Mouse (Mus musculus): ENCODE measurements around the gene Ankmy1. TPM values are rescaled to one million over a fixed set of nuclear protein-coding genes. Genes with fewer than 3 reads are reported as not detected.

The Ankmy1 gene
- polyA plus RNA-seq, 1 experiment, result not detected

- H3K4me3 ChIP-seq (ENCODE audit: insufficient read depth, low read length), result peak within 1 kb of the TSS; percentile 71
- peak; percentile 19; the same call in 1 of the 2 replicates for TF ChIP-seq CTCF (IDR thresholded peaks at IDR 0.05; ENCODE audit: low read depth, low read length)
- no peak for TF ChIP-seq POLR2A (IDR thresholded peaks at IDR 0.05; ENCODE audit: borderline replicate concordance, low read depth, low read length)
- H3K4me1 ChIP-seq (ENCODE audit: control insufficient read depth, insufficient read depth, low read length), result peaks cover 26% of the 10 kb centered on the region
- H3K27ac ChIP-seq (ENCODE audit: insufficient read depth, low read depth, low read length), result peak within 1 kb of the TSS; percentile 23
Measured at GRCm38 (mm10) chr1:92906779-92907631, 4.3 kb upstream of the Ankmy1 start, which contains the start of gene Dusp28. Gene Dusp28 (plus strand): TSS chr1:92906981.

- no peak overlapping the region for H3K4me3 ChIP-seq (ENCODE audit: insufficient read depth, low read length)
- no peak overlapping the region for H3K27ac ChIP-seq (ENCODE audit: insufficient read depth, low read depth, low read length)
- TF ChIP-seq POLR2A (IDR thresholded peaks at IDR 0.05; ENCODE audit: borderline replicate concordance, low read depth, low read length) (no peak), CTCF (IDR thresholded peaks at IDR 0.05; ENCODE audit: low read depth, low read length) (no peak)
- H3K4me1 ChIP-seq (ENCODE audit: control insufficient read depth, insufficient read depth, low read length), result peaks cover 26% of the 10 kb centered on the region
Measured at GRCm38 (mm10) chr1:92905703-92906310, 3.1 kb upstream of the Ankmy1 start.

GRCm38 (mm10) chr1:92903627-92904026 is 921 bp upstream of the Ankmy1 start:
- TF ChIP-seq CTCF (IDR thresholded peaks at IDR 0.05; ENCODE audit: low read depth, low read length) (no peak), POLR2A (IDR thresholded peaks at IDR 0.05; ENCODE audit: borderline replicate concordance, low read depth, low read length) (no peak)
- peaks cover 17% of the 10 kb centered on the region for H3K4me1 ChIP-seq (ENCODE audit: control insufficient read depth, insufficient read depth, low read length)
- no peak overlapping the region for H3K27ac ChIP-seq (ENCODE audit: insufficient read depth, low read depth, low read length)
- no peak overlapping the region for H3K4me3 ChIP-seq (ENCODE audit: insufficient read depth, low read length)

GRCm38 (mm10) chr1:92895089-92895488 is 7.6 kb downstream of the Ankmy1 start:
- Histone ChIP-seq H3K4me3 (ENCODE audit: insufficient read depth, low read length) (no peak overlapping the region), H3K4me1 (ENCODE audit: control insufficient read depth, insufficient read depth, low read length) (no peaks in the 10 kb centered on the region)
- TF ChIP-seq POLR2A (IDR thresholded peaks at IDR 0.05; ENCODE audit: borderline replicate concordance, low read depth, low read length) (no peak), CTCF (IDR thresholded peaks at IDR 0.05; ENCODE audit: low read depth, low read length) (peak; percentile 85)

GRCm38 (mm10) chr1:92893896-92894295 is 8.8 kb downstream of the Ankmy1 start:
- H3K4me3 ChIP-seq (ENCODE audit: insufficient read depth, low read length), result no peak overlapping the region
- H3K4me1 ChIP-seq (ENCODE audit: control insufficient read depth, insufficient read depth, low read length), result no peaks in the 10 kb centered on the region
- H3K27ac ChIP-seq (ENCODE audit: insufficient read depth, low read depth, low read length), result no peak overlapping the region
- TF ChIP-seq CTCF (IDR thresholded peaks at IDR 0.05; ENCODE audit: low read depth, low read length) (no peak), POLR2A (IDR thresholded peaks at IDR 0.05; ENCODE audit: borderline replicate concordance, low read depth, low read length) (no peak)

More at GRCm38 (mm10) chr1:92895089-92895488, 7.6 kb downstream of the Ankmy1 start:
- H3K27ac ChIP-seq (ENCODE audit: insufficient read depth, low read depth, low read length), result no peak overlapping the region

- Histone ChIP-seq H3K4me1 (ENCODE audit: control insufficient read depth, insufficient read depth, low read length) (no peaks in the 10 kb centered on the region), H3K27ac (ENCODE audit: insufficient read depth, low read depth, low read length) (no peak overlapping the region), H3K4me3 (ENCODE audit: insufficient read depth, low read length) (no peak overlapping the region)
- TF ChIP-seq CTCF (IDR thresholded peaks at IDR 0.05; ENCODE audit: low read depth, low read length) (no peak), POLR2A (IDR thresholded peaks at IDR 0.05; ENCODE audit: borderline replicate concordance, low read depth, low read length) (no peak)
Measured at GRCm38 (mm10) chr1:92892791-92893190, 9.9 kb downstream of the Ankmy1 start.

GRCm38 (mm10) chr1:92888901-92889655 is 13.6 kb downstream of the Ankmy1 start:
- TF ChIP-seq CTCF (IDR thresholded peaks at IDR 0.05; ENCODE audit: low read depth, low read length) (no peak), POLR2A (IDR thresholded peaks at IDR 0.05; ENCODE audit: borderline replicate concordance, low read depth, low read length) (no peak)
- no peak overlapping the region for H3K27ac ChIP-seq (ENCODE audit: insufficient read depth, low read depth, low read length)
- H3K4me1 ChIP-seq (ENCODE audit: control insufficient read depth, insufficient read depth, low read length), result no peaks in the 10 kb centered on the region
- no peak overlapping the region for H3K4me3 ChIP-seq (ENCODE audit: insufficient read depth, low read length)

- TF ChIP-seq CTCF (IDR thresholded peaks at IDR 0.05; ENCODE audit: low read depth, low read length), result no peak
- TF ChIP-seq POLR2A (IDR thresholded peaks at IDR 0.05; ENCODE audit: borderline replicate concordance, low read depth, low read length), result no peak
- Histone ChIP-seq H3K4me3 (ENCODE audit: insufficient read depth, low read length) (no peak overlapping the region), H3K4me1 (ENCODE audit: control insufficient read depth, insufficient read depth, low read length) (no peaks in the 10 kb centered on the region)
Measured at GRCm38 (mm10) chr1:92881982-92882381, 20.7 kb downstream of the Ankmy1 start.

GRCm38 (mm10) chr1:92880101-92880500 is 22.6 kb downstream of the Ankmy1 start:
- Histone ChIP-seq H3K4me3 (ENCODE audit: insufficient read depth, low read length) (no peak overlapping the region), H3K4me1 (ENCODE audit: control insufficient read depth, insufficient read depth, low read length) (no peaks in the 10 kb centered on the region), H3K27ac (ENCODE audit: insufficient read depth, low read depth, low read length) (no peak overlapping the region)
- TF ChIP-seq CTCF (IDR thresholded peaks at IDR 0.05; ENCODE audit: low read depth, low read length) (no peak), POLR2A (IDR thresholded peaks at IDR 0.05; ENCODE audit: borderline replicate concordance, low read depth, low read length) (no peak)

More at GRCm38 (mm10) chr1:92881982-92882381, 20.7 kb downstream of the Ankmy1 start:
- H3K27ac ChIP-seq (ENCODE audit: insufficient read depth, low read depth, low read length), result no peak overlapping the region
